Mouse (Mus musculus): ENCODE measurements at regions not wholly inside any gene's neighbourhood (a gene's known extent, or its start where the extent isn't known, plus 50 kb on each side); places are given as distances from the start of the nearest gene placed in this dataset.

DNA sequence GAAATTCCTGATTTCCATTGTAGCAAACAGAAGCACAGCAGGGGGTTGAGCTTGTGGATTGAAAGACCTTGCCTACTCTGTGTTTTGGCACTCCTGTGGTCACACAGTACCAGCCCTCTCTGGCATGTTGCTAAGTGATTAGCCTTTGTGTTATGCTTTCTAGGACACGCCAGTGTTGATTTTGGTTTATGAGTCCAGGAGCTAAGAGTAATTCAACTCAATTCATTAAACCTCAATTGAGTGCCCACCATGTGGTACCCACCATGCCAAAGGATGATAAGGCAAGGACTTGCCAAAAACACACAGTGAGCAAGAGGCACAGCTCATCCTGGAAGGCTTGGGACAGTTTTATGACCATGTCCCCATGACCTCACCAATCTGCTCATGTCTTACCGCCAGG lies 221.1 kb upstream of the Sox14 start:
- WGBS: 69% methylated on average over 2 of the region's 2 CpGs

DNA sequence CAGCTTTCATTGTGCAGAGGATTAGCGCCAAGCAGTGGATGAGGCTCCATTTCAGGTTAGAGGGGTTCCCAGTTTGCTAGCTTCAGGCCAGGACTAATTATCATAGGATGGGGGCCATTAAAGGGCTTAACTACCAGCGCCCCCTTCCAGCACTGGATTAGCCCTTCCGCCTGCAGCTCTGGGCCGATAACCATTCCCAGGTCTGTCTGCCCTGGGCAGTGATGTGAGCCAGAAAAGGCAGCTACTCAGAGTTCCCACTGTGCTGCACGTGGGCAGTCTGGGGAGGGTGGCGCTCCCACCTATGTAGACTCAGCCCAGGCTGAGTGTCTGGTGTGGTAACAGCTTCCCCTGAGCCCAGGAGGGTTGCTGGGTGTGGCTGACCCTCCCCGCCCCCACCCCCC lies 219.6 kb upstream of the Sox14 start:
- DNase-seq (ENCODE audit: low spot score): peak; percentile 65
- no peaks in the 10 kb centered on the region for H3K9me3 ChIP-seq
- WGBS: 11% methylated on average over 7 of the region's 7 CpGs
- peak overlapping the region; percentile 63 for H3K27ac ChIP-seq (replicated peaks)
- peaks cover 16% of the 10 kb centered on the region for H3K4me1 ChIP-seq
- no peaks in the 10 kb centered on the region for H3K36me3 ChIP-seq (replicated peaks)
- peaks cover 34% of the 10 kb centered on the region for H3K27me3 ChIP-seq (replicated peaks; ENCODE audit: low read depth, poor library complexity, severe bottlenecking)
- peak overlapping the region; percentile 15; the same call in 1 of the 2 replicates for H3K4me3 ChIP-seq

More for the DNA sequence above, 221.1 kb upstream of the Sox14 start:
- no peaks in the 10 kb centered on the region for H3K36me3 ChIP-seq (replicated peaks)
- H3K27ac ChIP-seq (replicated peaks): no peak overlapping the region
- no peak for DNase-seq (ENCODE audit: low spot score)
- H3K27me3 ChIP-seq (replicated peaks; ENCODE audit: low read depth, poor library complexity, severe bottlenecking): peaks cover 24% of the 10 kb centered on the region
- no peak overlapping the region for H3K4me3 ChIP-seq
- H3K4me1 ChIP-seq: peaks cover 20% of the 10 kb centered on the region
- H3K9me3 ChIP-seq: no peaks in the 10 kb centered on the region

DNA sequence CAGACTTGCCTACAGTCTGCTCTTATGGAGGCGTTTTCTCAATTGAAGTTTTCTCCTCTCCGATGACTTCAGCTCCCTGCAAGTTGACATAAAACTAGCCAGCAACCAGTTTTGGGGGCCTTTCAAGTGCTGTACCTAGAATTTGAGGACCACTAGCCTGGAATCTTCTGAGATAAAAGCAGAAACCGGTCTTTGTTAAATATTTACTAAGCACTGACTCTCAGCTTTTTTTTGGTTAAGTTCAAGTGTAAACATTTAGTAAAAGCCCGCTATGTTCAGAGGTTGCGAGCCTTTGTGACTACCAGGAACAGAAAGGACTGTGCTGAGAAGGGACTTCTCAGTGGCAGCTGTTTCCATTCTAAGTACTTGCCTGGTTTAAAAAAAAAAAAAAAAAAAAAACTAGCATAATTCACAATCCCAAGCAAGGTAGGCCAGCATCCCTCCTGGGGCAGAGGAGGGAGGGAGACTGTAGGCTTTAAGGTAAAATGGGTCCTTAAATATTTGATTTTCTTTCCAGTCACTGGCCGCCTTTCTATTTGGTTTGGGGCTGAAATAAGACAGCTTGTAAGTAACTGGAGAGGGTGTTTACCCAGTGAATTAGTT lies 219.1 kb upstream of the Sox14 start:
- peaks cover 30% of the 10 kb centered on the region for H3K27me3 ChIP-seq (replicated peaks; ENCODE audit: low read depth, poor library complexity, severe bottlenecking)
- DNase-seq (ENCODE audit: low spot score): no peak
- H3K4me3 ChIP-seq: no peak overlapping the region; the same call in 1 of the 2 replicates
- peaks cover 16% of the 10 kb centered on the region for H3K4me1 ChIP-seq
- 57% methylated on average over 6 of the region's 6 CpGs for WGBS
- no peaks in the 10 kb centered on the region for H3K36me3 ChIP-seq (replicated peaks)
- no peaks in the 10 kb centered on the region for H3K9me3 ChIP-seq
- H3K27ac ChIP-seq (replicated peaks): peak overlapping the region; percentile 63; the same call in 1 of the 2 replicates

DNA sequence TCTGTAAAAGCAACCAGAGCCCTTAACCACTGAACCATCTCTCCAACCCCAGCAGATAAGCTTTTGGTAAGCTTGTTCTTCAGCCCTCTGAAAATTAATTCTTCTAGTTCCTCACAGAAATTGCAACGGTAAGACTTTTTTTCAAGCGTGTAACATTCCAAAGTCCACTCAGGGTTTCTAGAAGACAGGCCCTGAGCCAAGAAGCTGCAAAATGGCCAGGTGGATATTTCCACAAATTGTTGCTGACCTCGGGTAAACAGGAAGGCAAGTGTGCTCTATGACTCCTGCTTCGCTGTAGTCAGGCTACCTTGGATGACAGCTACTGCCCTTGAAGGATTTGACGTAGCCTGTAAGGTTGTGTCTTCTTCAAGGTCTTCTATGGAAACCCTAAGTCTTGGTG lies 195.2 kb upstream of the Sox14 start:
- no peak overlapping the region for H3K27ac ChIP-seq (replicated peaks)
- no peak overlapping the region for H3K4me3 ChIP-seq
- WGBS: 91% methylated on average over 5 of the region's 5 CpGs
- no peaks in the 10 kb centered on the region for H3K9me3 ChIP-seq
- no peaks in the 10 kb centered on the region for H3K27me3 ChIP-seq (replicated peaks; ENCODE audit: low read depth, poor library complexity, severe bottlenecking)
- no peaks in the 10 kb centered on the region for H3K4me1 ChIP-seq
- no peaks in the 10 kb centered on the region for H3K36me3 ChIP-seq (replicated peaks)
- no peak for DNase-seq (ENCODE audit: low spot score)

DNA sequence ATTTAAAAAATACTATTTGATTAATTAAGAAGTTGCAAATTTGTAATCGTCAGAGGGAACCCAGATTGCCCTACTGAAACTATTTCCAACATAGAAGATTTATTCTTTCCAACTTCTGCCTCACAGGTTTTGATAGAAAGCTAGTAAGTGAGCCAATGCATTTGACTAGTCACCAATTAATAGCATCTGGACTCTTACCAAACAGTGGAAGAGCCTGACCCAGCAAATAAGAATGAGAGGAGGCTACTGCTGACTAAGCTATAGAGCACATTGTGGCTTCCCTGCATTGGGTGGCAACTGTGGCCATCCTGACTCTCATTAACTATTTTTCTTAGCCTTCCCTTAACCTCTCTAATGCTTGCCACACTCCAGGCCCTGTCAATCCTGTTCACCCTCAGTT lies 182.6 kb upstream of the Sox14 start:
- no peak overlapping the region for H3K27ac ChIP-seq (replicated peaks)
- no peaks in the 10 kb centered on the region for H3K27me3 ChIP-seq (replicated peaks; ENCODE audit: low read depth, poor library complexity, severe bottlenecking)
- H3K36me3 ChIP-seq (replicated peaks): no peaks in the 10 kb centered on the region
- DNase-seq (ENCODE audit: low spot score): no peak
- H3K9me3 ChIP-seq: no peaks in the 10 kb centered on the region
- no peak overlapping the region for H3K4me3 ChIP-seq
- no peaks in the 10 kb centered on the region for H3K4me1 ChIP-seq
- 91% methylated on average over 1 of the region's 1 CpGs for WGBS

DNA sequence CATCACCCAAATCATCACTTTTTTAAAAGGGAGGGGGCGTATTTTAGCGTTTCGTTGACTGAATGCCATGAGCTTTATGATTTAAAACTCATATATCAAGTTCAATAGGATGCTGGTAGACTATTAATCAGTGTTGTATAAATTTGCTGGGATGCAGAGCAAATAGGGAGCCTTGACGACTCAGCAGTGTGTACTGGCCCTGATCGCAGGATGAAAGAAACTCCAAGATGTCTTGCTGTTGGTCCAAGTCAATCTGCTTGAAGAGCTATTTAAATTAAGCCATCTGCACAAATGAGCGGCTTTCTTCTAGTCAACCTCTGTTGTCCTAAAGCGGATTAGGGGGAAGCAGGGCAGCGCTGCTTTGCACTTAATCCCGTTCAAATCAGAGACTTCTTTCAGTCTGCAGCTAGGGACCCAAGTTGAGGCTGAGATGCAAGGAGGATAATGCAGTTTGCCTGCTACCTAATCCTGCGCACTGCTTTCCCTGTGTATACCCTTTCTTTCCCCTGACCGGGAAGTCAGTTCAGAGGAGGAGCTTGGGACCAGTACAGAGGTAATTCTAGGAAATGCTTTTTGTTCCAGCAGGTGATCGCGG lies 170.3 kb upstream of the Sox14 start:
- DNase-seq (ENCODE audit: low spot score): peak; percentile 13
- Histone ChIP-seq H3K36me3 (replicated peaks) (no peaks in the 10 kb centered on the region), H3K27me3 (replicated peaks; ENCODE audit: low read depth, poor library complexity, severe bottlenecking) (peaks cover 4% of the 10 kb centered on the region), H3K9me3 (0 out of 2 replicates have a peak, but pooled peaks cover 3% of the 10 kb centered on the region), H3K27ac (replicated peaks) (no peak overlapping the region), H3K4me3 (no peak overlapping the region), H3K4me1 (peaks cover 4% of the 10 kb centered on the region; the same call in 1 of the 2 replicates)
- 34% methylated on average over 13 of the region's 13 CpGs for WGBS

DNA sequence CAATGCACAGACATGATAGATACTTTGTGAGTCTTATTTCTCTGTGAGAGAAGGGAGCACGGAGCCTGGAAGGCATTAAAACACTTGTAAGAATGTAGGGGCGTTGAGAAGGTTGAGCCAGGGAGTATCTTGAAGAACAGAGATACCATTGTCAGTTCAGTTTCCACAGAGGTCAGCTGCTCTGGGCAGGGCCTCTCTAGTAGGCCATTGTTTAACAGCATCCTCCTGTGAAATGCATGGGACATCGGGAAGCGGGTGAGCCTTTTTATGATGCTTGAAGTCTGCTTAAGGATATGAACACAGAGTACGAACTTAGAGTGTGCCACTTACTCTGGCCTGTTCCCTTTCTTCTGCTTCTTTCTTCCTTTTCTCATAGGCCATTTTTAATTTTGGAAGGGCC lies 169.7 kb upstream of the Sox14 start:
- 0 out of 2 replicates have a peak, but pooled peaks cover 3% of the 10 kb centered on the region for H3K9me3 ChIP-seq
- H3K4me1 ChIP-seq: peaks cover 4% of the 10 kb centered on the region; the same call in 1 of the 2 replicates
- 19% methylated on average over 5 of the region's 5 CpGs for WGBS
- DNase-seq (ENCODE audit: low spot score): peak; percentile 12
- H3K4me3 ChIP-seq: no peak overlapping the region
- no peak overlapping the region for H3K27ac ChIP-seq (replicated peaks)
- H3K27me3 ChIP-seq (replicated peaks; ENCODE audit: low read depth, poor library complexity, severe bottlenecking): peaks cover 4% of the 10 kb centered on the region
- H3K36me3 ChIP-seq (replicated peaks): no peaks in the 10 kb centered on the region

DNA sequence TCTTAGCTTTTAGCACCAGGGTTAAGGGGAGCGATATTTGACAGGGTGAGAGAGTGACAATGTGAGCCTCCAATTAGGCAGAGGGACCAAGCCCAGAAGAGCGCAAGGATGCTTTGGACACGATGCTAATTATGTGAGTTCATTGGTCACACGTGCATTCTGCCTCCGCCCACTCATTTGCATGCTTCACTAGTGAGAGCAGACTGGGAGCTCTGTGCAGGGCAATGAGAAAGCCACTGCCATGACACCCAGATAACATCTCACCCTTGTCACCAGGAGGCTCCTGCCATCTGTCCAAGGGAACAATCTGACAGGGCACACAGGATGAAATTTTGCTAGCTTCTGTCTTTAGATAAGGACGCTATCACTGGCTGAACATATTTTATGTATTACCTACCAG lies 165.8 kb upstream of the Sox14 start:
- Histone ChIP-seq H3K4me3 (no peak overlapping the region), H3K27me3 (replicated peaks; ENCODE audit: low read depth, poor library complexity, severe bottlenecking) (peaks cover 4% of the 10 kb centered on the region), H3K27ac (replicated peaks) (no peak overlapping the region), H3K9me3 (no peaks in the 10 kb centered on the region), H3K4me1 (peaks cover 4% of the 10 kb centered on the region; the same call in 1 of the 2 replicates), H3K36me3 (replicated peaks) (no peaks in the 10 kb centered on the region)
- no peak for DNase-seq (ENCODE audit: low spot score)
- 64% methylated on average over 6 of the region's 6 CpGs for WGBS

DNA sequence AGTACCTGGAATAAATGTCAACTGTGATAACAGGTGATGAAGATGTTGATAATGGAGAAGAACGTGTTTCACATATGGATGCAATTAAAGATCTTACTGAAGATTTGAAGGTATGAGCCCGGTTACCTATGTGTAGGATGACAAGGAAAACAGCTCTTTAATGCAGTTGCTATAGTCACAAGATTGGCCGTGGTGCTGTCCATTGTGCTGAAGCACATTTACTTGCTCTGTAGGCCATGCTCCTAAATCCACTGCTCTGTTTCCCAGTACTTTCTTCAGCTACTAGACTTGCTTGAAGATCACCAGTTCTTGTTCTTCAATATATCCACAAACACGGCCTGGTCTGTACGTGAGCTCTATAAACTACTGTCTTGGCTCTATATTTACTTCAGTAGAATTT lies 147.7 kb upstream of the Sox14 start:
- Histone ChIP-seq H3K27ac (replicated peaks) (no peak overlapping the region), H3K27me3 (replicated peaks; ENCODE audit: low read depth, poor library complexity, severe bottlenecking) (no peaks in the 10 kb centered on the region), H3K4me1 (no peaks in the 10 kb centered on the region), H3K4me3 (no peak overlapping the region), H3K9me3 (no peaks in the 10 kb centered on the region), H3K36me3 (replicated peaks) (no peaks in the 10 kb centered on the region)
- DNase-seq (ENCODE audit: low spot score): peak; percentile 72
- WGBS: 60% methylated on average over 5 of the region's 5 CpGs

DNA sequence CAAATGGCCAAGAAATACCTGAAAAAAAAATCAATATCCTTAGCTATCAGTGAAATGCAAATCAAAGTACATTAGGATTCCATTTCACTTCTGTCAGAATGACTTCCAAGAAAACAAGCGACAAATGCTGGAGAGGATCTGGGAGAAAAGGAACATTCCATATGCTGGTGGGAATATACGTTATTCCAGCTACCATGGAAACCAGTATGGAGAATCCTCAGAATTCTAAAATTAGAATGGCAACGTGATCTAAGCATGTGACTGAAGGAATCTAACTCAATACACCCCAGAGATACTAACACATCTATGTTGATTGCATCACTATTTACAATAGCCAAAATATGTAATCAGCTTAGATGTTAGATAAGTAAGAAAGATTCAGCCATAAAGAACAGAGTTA lies 146.1 kb upstream of the Sox14 start:
- no peak overlapping the region for H3K4me3 ChIP-seq
- no peaks in the 10 kb centered on the region for H3K4me1 ChIP-seq
- H3K36me3 ChIP-seq (replicated peaks): no peaks in the 10 kb centered on the region
- WGBS: 85% methylated on average over 3 of the region's 3 CpGs
- no peak overlapping the region for H3K27ac ChIP-seq (replicated peaks)
- no peaks in the 10 kb centered on the region for H3K9me3 ChIP-seq
- no peaks in the 10 kb centered on the region for H3K27me3 ChIP-seq (replicated peaks; ENCODE audit: low read depth, poor library complexity, severe bottlenecking)
- DNase-seq (ENCODE audit: low spot score): no peak

DNA sequence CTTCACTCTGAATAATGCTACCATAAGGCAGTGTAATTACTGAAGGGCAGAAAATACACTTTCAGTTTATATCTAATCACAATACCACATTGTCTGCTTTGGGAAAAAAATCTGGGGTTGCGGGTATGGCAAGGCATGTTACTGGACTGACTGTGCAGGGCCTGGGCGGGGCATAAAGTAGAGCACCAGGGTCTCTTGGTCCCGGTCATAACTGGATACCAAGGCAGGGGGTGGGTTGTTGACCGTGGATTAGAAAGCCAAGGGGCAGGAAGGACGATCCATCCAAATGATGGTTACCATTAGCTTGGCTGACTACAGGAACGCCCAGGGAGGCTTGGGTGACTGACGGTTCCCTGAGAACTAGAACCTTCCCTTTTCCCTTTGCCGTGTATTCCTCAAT lies 119.2 kb upstream of the Sox14 start:
- H3K4me3 ChIP-seq: peak overlapping the region; percentile 48
- peak; percentile 12 for DNase-seq (ENCODE audit: low spot score)

DNA sequence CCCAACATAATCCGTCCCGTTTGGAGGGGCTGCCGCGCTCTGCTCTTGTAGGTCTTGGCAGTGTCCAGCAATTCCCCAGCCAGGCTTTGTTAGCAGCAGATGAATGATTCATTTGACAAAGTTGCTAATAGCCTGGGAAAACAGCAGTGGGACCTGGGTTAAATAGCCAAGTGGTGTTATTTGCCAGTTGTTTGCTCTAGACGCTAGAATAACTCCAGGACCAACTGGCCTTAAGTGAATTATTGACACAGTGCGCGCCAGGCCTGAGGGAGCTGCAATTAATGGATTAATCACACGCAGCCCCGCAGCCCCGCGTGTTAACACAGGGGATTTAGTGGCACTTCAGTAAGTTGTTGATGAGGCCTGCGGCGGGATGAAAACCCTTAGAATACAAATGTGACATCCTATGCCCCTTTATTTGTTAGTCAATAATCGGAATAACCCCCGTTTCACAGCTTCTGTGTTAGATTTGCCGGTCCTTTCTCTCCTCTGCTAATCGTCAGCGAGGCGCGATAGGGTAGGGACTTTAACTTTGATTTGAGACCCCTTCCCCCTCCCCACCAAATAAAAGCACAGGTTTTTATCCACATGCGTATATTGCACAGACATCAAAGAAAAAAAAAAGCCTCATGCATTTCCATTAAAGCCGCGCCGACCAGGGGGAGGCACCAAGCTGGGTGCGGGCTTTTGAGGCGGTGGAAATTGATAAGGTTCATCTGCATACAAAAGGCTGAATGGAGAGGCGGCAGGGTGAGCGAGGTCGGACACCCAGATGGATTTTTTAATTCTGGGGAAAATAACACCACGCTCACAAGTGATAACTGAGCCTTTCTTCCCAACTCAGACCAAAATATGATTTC lies 118.5 kb upstream of the Sox14 start:
- H3K27ac ChIP-seq (replicated peaks): no peak overlapping the region; the same call in 1 of the 2 replicates
- peak overlapping the region; percentile 48 for H3K4me3 ChIP-seq
- no peaks in the 10 kb centered on the region for H3K9me3 ChIP-seq
- WGBS: under 1% methylated on average over 30 of the region's 30 CpGs
- no peaks in the 10 kb centered on the region for H3K36me3 ChIP-seq (replicated peaks)
- H3K4me1 ChIP-seq: peaks cover 15% of the 10 kb centered on the region
- H3K27me3 ChIP-seq (replicated peaks; ENCODE audit: low read depth, poor library complexity, severe bottlenecking): peaks cover 59% of the 10 kb centered on the region
- peak; percentile 51 for DNase-seq (ENCODE audit: low spot score)

More for the DNA sequence above, 119.2 kb upstream of the Sox14 start:
- H3K9me3 ChIP-seq: no peaks in the 10 kb centered on the region
- 39% methylated on average over 8 of the region's 8 CpGs for WGBS
- H3K4me1 ChIP-seq: peaks cover 15% of the 10 kb centered on the region
- no peak overlapping the region for H3K27ac ChIP-seq (replicated peaks)
- H3K27me3 ChIP-seq (replicated peaks; ENCODE audit: low read depth, poor library complexity, severe bottlenecking): peaks cover 59% of the 10 kb centered on the region
- H3K36me3 ChIP-seq (replicated peaks): no peaks in the 10 kb centered on the region
